Mouse (Mus musculus): ENCODE data around the gene Rec114. TPM values are rescaled to one million over a fixed set of nuclear protein-coding genes. Genes with fewer than 3 reads are reported as not detected.

Gene Rec114
- total RNA-seq, 2 experiments from 2014 or later: 0.66 to 1.1 TPM

Other genes starting within 250 kb of the Rec114 start
- 10 to 100 TPM in 1 of 2 experiments, 1 to 10 TPM in 1; 9.7 to 12.6 TPM for gene Cd276, start 188.5 kb downstream of the Rec114 start, total RNA-seq (2021)
- gene Nptn, start 161.7 kb downstream of the Rec114 start, total RNA-seq (2021): 100 to 1,000 TPM; 170 to 181 TPM
- under 1 TPM; 0.40 to 0.66 TPM for gene Hcn4, start 79.4 kb upstream of the Rec114 start, total RNA-seq (2021)

Data from adrenal gland, postnatal 36 days (tissue).